Mouse (Mus musculus): ENCODE measurements around the gene Col4a4.

Col4a4 gene

GRCm38 (mm10) chr1:82475254-82475653, 111.4 kb downstream of the Col4a4 start:
- no peak for DNase-seq (ENCODE audit: low spot score)

- DNase-seq (ENCODE audit: low spot score) = no peak
Measured at GRCm38 (mm10) chr1:82474461-82474961, 112.1 kb downstream of the Col4a4 start.

- no peak for DNase-seq (ENCODE audit: low spot score)
Measured at GRCm38 (mm10) chr1:82473467-82473866, 113.2 kb downstream of the Col4a4 start.

- DNase-seq (ENCODE audit: low spot score) = no peak
Measured at GRCm38 (mm10) chr1:82470516-82471225, 116.0 kb downstream of the Col4a4 start.

GRCm38 (mm10) chr1:82468872-82469271, 117.8 kb downstream of the Col4a4 start:
- no peak for DNase-seq (ENCODE audit: low spot score)

- DNase-seq (ENCODE audit: low spot score) = no peak
Measured at GRCm38 (mm10) chr1:82465321-82465853, 121.3 kb downstream of the Col4a4 start.

- DNase-seq (ENCODE audit: low spot score) = no peak
Measured at GRCm38 (mm10) chr1:82461041-82461440, 125.6 kb downstream of the Col4a4 start.

GRCm38 (mm10) chr1:82459926-82460325, 126.7 kb downstream of the Col4a4 start:
- DNase-seq (ENCODE audit: low spot score) = no peak

GRCm38 (mm10) chr1:82459350-82459749, 127.3 kb downstream of the Col4a4 start:
- no peak for DNase-seq (ENCODE audit: low spot score)

GRCm38 (mm10) chr1:82454031-82454430, 132.6 kb downstream of the Col4a4 start:
- no peak for DNase-seq (ENCODE audit: low spot score)

- no peak for DNase-seq (ENCODE audit: low spot score)
Measured at GRCm38 (mm10) chr1:82451927-82452651, 134.6 kb downstream of the Col4a4 start.

- DNase-seq (ENCODE audit: low spot score) = no peak
Measured at GRCm38 (mm10) chr1:82449851-82450250, 136.8 kb downstream of the Col4a4 start.

- no peak for DNase-seq (ENCODE audit: low spot score)
Measured at GRCm38 (mm10) chr1:82446049-82446448, 140.6 kb downstream of the Col4a4 start.

- DNase-seq (ENCODE audit: low spot score) = no peak
Measured at GRCm38 (mm10) chr1:82443517-82443916, 143.1 kb downstream of the Col4a4 start.

GRCm38 (mm10) chr1:82440123-82440522, 146.5 kb downstream of the Col4a4 start:
- DNase-seq (ENCODE audit: low spot score) = no peak

GRCm38 (mm10) chr1:82437273-82437672, 149.4 kb downstream of the Col4a4 start:
- DNase-seq (ENCODE audit: low spot score) = no peak

- DNase-seq (ENCODE audit: low spot score) = no peak
Measured at GRCm38 (mm10) chr1:82433649-82434005, 153.0 kb downstream of the Col4a4 start.

- DNase-seq (ENCODE audit: low spot score) = peak; percentile 54
Measured at GRCm38 (mm10) chr1:82432919-82433648, 153.6 kb downstream of the Col4a4 start.

- peak; percentile 64 for DNase-seq (ENCODE audit: low spot score)
Measured at GRCm38 (mm10) chr1:82429061-82429460, 157.6 kb downstream of the Col4a4 start.

- DNase-seq (ENCODE audit: low spot score) = no peak
Measured at GRCm38 (mm10) chr1:82427729-82428128, 158.9 kb downstream of the Col4a4 start.

- DNase-seq (ENCODE audit: low spot score) = no peak
Measured at GRCm38 (mm10) chr1:82415641-82416040, 171.0 kb downstream of the Col4a4 start.

GRCm38 (mm10) chr1:82414434-82415045, 172.1 kb downstream of the Col4a4 start:
- no peak for DNase-seq (ENCODE audit: low spot score)
